In genomic region chr1:134086017-134086416, GRCm38 (mm10) we compare ENCODE assay signal across 13 mouse cellular contexts. TPM values are rescaled to one million over a fixed set of nuclear protein-coding genes. Genes with fewer than 3 reads are reported as not detected.
DNase-seq lines count a peak whose midpoint lies in the region; ATAC-seq and TF ChIP-seq lines count a peak whose summit lies in the region.
"Had no signal": no experiment of that assay in that cellular context is flagged by ENCODE, and none has a peak within 500 bp of the region (broad histone marks: within the 10 kb centered on the region; RNA-seq: fewer than 3 reads in every experiment).

No protein-coding gene starts in this region.

- H3K4me1 ChIP-seq in heart, embryonic 13.5 days = peaks cover 60% of the 10 kb centered on the region
- peaks cover 20% of the 10 kb centered on the region for H3K4me1 ChIP-seq in midbrain, embryonic 12.5 days
- peaks cover 7% of the 10 kb centered on the region; the same call in 1 of the 2 replicates for H3K4me1 ChIP-seq in midbrain, postnatal 0 days (ENCODE audit: insufficient read depth, low read length)
- peaks cover 10% of the 10 kb centered on the region; the same call in 1 of the 2 replicates for H3K4me1 ChIP-seq in forebrain, embryonic 14.5 days (ENCODE audit: control insufficient read depth, insufficient read depth, low read length)

- no peak for ATAC-seq in heart, embryonic 13.5 days (ENCODE audit: extremely low read depth, insufficient number of reproducible peaks, low FRiP score, low TSS enrichment)
- ATAC-seq in midbrain, embryonic 12.5 days (ENCODE audit: low FRiP score, low read depth) = peak; percentile 41; the same call in 1 of the 2 replicates
- ATAC-seq in midbrain, postnatal 0 days (ENCODE audit: low FRiP score) = no peak
- peak; percentile 47; the same call in 1 of the 2 replicates for ATAC-seq in forebrain, embryonic 14.5 days

- H3K4me2 ChIP-seq in heart, embryonic 13.5 days = no peak overlapping the region
- H3K4me2 ChIP-seq in midbrain, embryonic 12.5 days (replicated peaks) = no peak overlapping the region
- no peak overlapping the region for H3K4me2 ChIP-seq in midbrain, postnatal 0 days (ENCODE audit: low read depth, low read length, poor library complexity, severe bottlenecking)
- no peak overlapping the region for H3K4me2 ChIP-seq in forebrain, embryonic 14.5 days (ENCODE audit: low read length)
- H3K4me2 ChIP-seq in myocyte (ENCODE audit: low read depth) = peak overlapping the region; percentile 69
- H3K4me2 ChIP-seq: embryonic facial prominence, embryonic 15.5 days had no signal

- H3K9me3 ChIP-seq in heart, embryonic 13.5 days = no peaks in the 10 kb centered on the region
- H3K9me3 ChIP-seq in midbrain, embryonic 12.5 days = no peaks in the 10 kb centered on the region
- no peaks in the 10 kb centered on the region for H3K9me3 ChIP-seq in midbrain, postnatal 0 days (ENCODE audit: low read length)
- H3K9me3 ChIP-seq in forebrain, embryonic 14.5 days (replicated peaks; ENCODE audit: control insufficient read depth, low read length) = no peaks in the 10 kb centered on the region
- H3K9me3 ChIP-seq: embryonic facial prominence, embryonic 15.5 days; intestine, embryonic 15.5 days had no signal

- no peaks in the 10 kb centered on the region for H3K27me3 ChIP-seq in heart, embryonic 13.5 days (replicated peaks)
- no peaks in the 10 kb centered on the region; the same call in 1 of the 2 replicates for H3K27me3 ChIP-seq in midbrain, embryonic 12.5 days
- no peaks in the 10 kb centered on the region for H3K27me3 ChIP-seq in midbrain, postnatal 0 days (ENCODE audit: insufficient read depth, low read length)
- no peaks in the 10 kb centered on the region for H3K27me3 ChIP-seq in forebrain, embryonic 14.5 days (replicated peaks; ENCODE audit: control insufficient read depth, insufficient read depth, low read length)
- H3K27me3 ChIP-seq in myocyte (ENCODE audit: control insufficient read depth, insufficient read depth, insufficient read length) = no peaks in the 10 kb centered on the region
- H3K27me3 ChIP-seq: embryonic facial prominence, embryonic 15.5 days; intestine, embryonic 15.5 days had no signal

- H3K36me3 ChIP-seq in heart, embryonic 13.5 days = no peaks in the 10 kb centered on the region
- no peaks in the 10 kb centered on the region for H3K36me3 ChIP-seq in midbrain, embryonic 12.5 days
- no peaks in the 10 kb centered on the region for H3K36me3 ChIP-seq in midbrain, postnatal 0 days (ENCODE audit: insufficient read depth, low read length)
- H3K36me3 ChIP-seq in forebrain, embryonic 14.5 days (ENCODE audit: control insufficient read depth, insufficient read depth, low read length) = no peaks in the 10 kb centered on the region
- H3K36me3 ChIP-seq in myocyte (ENCODE audit: control insufficient read depth, insufficient read depth) = no peaks in the 10 kb centered on the region
- H3K36me3 ChIP-seq: embryonic facial prominence, embryonic 15.5 days; intestine, embryonic 15.5 days had no signal

- H3K4me3 ChIP-seq in heart, embryonic 13.5 days = no peak overlapping the region
- no peak overlapping the region for H3K4me3 ChIP-seq in midbrain, embryonic 12.5 days
- no peak overlapping the region for H3K4me3 ChIP-seq in midbrain, postnatal 0 days (ENCODE audit: low read depth, low read length)
- no peak overlapping the region for H3K4me3 ChIP-seq in forebrain, embryonic 14.5 days (ENCODE audit: low read depth, low read length)
- peak overlapping the region; percentile 19 for H3K4me3 ChIP-seq in myocyte
- H3K4me3 ChIP-seq: embryonic facial prominence, embryonic 15.5 days; intestine, embryonic 15.5 days had no signal

- peak overlapping the region; percentile 73 for H3K9ac ChIP-seq in heart, embryonic 13.5 days
- H3K9ac ChIP-seq in midbrain, embryonic 12.5 days (replicated peaks) = 0 out of 2 replicates have a peak overlapping the region, but pooled peaks have one; percentile 37
- no peak overlapping the region for H3K9ac ChIP-seq in midbrain, postnatal 0 days (replicated peaks; ENCODE audit: low read length, poor library complexity, severe bottlenecking)
- H3K9ac ChIP-seq in forebrain, embryonic 14.5 days (ENCODE audit: low read length) = no peak overlapping the region
- H3K9ac ChIP-seq: embryonic facial prominence, embryonic 15.5 days had no signal

- TF ChIP-seq CTCF in midbrain, postnatal 0 days (IDR thresholded peaks at IDR 0.05) = no peak

- no peak for DNase-seq in heart, adult 11 months
- no peak for DNase-seq in midbrain, postnatal 0 days (ENCODE audit: low spot score)
- no peak for DNase-seq in forebrain, embryonic 14.5 days (ENCODE audit: low spot score)
- DNase-seq in thymus, postnatal 36 days = no peak
- no peak for DNase-seq in frontal cortex, adult 2 months (ENCODE audit: extremely low spot score in 1 of 2, low spot score in 1 of 2)
- DNase-seq: right cerebral cortex, postnatal 4 days; thymus, adult 18-20 months had no signal

- H3K27ac ChIP-seq in heart, embryonic 13.5 days (replicated peaks) = peak overlapping the region; percentile 76
- peak overlapping the region; percentile 40; the same call in 1 of the 2 replicates for H3K27ac ChIP-seq in midbrain, embryonic 12.5 days (replicated peaks)
- H3K27ac ChIP-seq in midbrain, postnatal 0 days (ENCODE audit: low read depth, low read length) = no peak overlapping the region
- no peak overlapping the region; the same call in 1 of the 2 replicates for H3K27ac ChIP-seq in forebrain, embryonic 14.5 days (ENCODE audit: low read depth, low read length)
- H3K27ac ChIP-seq: embryonic facial prominence, embryonic 15.5 days had no signal

- no peak overlapping the region for H3ac ChIP-seq in myocyte (ENCODE audit: control insufficient read depth, insufficient read length)

- WGBS in heart, embryonic 13.5 days = 37% methylated on average over 3 of the region's 3 CpGs
- WGBS in midbrain, embryonic 12.5 days = 12% methylated on average over 3 of the region's 3 CpGs
- 32% methylated on average over 3 of the region's 3 CpGs for WGBS in midbrain, postnatal 0 days
- 9% methylated on average over 3 of the region's 3 CpGs for WGBS in forebrain, embryonic 14.5 days

- no peaks in the 10 kb centered on the region for H3K79me2 ChIP-seq in myocyte (ENCODE audit: control insufficient read depth, insufficient read depth)

- no peak for TF ChIP-seq POLR2A in myocyte (IDR thresholded peaks at IDR 0.05; ENCODE audit: insufficient read length, low read depth)

TF ChIP-seq in myocyte, 11 proteins besides CTCF, POLR2A, EP300 and RAD21:
- TF ChIP-seq REST (IDR thresholded peaks at IDR 0.05; ENCODE audit: insufficient read depth, insufficient read length) (no peak), MAX (IDR thresholded peaks at IDR 0.05; ENCODE audit: low read depth) (no peak), MYOD1 (IDR thresholded peaks at IDR 0.05; ENCODE audit: control insufficient read depth in 1 of 3, insufficient read length in 2 of 3, low read depth in 2 of 3) (no peak), TCF12 (IDR thresholded peaks at IDR 0.05; ENCODE audit: insufficient read depth, poor library complexity, severe bottlenecking) (no peak), SRF (IDR thresholded peaks at IDR 0.05; ENCODE audit: control insufficient read depth, insufficient read length, low read depth) (no peak), TCF3 (IDR thresholded peaks at IDR 0.05; ENCODE audit: insufficient read length, low read depth) (no peak), MYOG (IDR thresholded peaks at IDR 0.05; ENCODE audit: control insufficient read depth in 1 of 3, insufficient read depth in 1 of 3, insufficient read length in 2 of 3, low read depth in 2 of 3) (no peak)

RNA-seq across cellular contexts. Expression of gene Btg2, which starts 7.1 kb away (rescaled TPM):
- polyA plus RNA-seq in heart, embryonic 13.5 days (2015; fragmentation: Nextera tagmentation; extraction: Ambion mirVana) = 33.1 and 37.0 TPM in 2 replicates
- polyA plus RNA-seq in midbrain, embryonic 12.5 days (2016; fragmentation: Nextera tagmentation; extraction: Ambion mirVana) = 162 and 172 TPM in 2 replicates
- total RNA-seq in midbrain, postnatal 0 days (2014; rRNA removed) = 12.0 and 19.8 TPM in 2 replicates
- polyA plus RNA-seq in midbrain, postnatal 0 days (2015; fragmentation: Nextera tagmentation; extraction: Ambion mirVana) = 8.9 and 9.9 TPM in 2 replicates
- 67.3 and 82.6 TPM in 2 replicates for polyA plus RNA-seq in forebrain, embryonic 14.5 days (2014; fragmentation: Nextera tagmentation; extraction: Ambion mirVana)
- polyA plus RNA-seq in myocyte (2012; fragmentation: generic; extraction: Trizol) = 13.8 TPM
- polyA plus RNA-seq in frontal cortex, adult 2 months (2012; rRNA removed) = 18.8 and 32.5 TPM in 2 replicates

RNA-seq across cellular contexts. Expression of gene Chit1, which starts 25.0 kb away (rescaled TPM):
- polyA plus RNA-seq in heart, embryonic 13.5 days (2015; fragmentation: Nextera tagmentation; extraction: Ambion mirVana) = 0.59 and 0.75 TPM in 2 replicates
- not detected in 2 replicates for polyA plus RNA-seq in midbrain, embryonic 12.5 days (2016; fragmentation: Nextera tagmentation; extraction: Ambion mirVana)
- 0.24 and 0.99 TPM in 2 replicates for total RNA-seq in midbrain, postnatal 0 days (2014; rRNA removed)
- polyA plus RNA-seq in midbrain, postnatal 0 days (2015; fragmentation: Nextera tagmentation; extraction: Ambion mirVana) = 0.21 and 0.48 TPM in 2 replicates
- polyA plus RNA-seq in forebrain, embryonic 14.5 days (2014; fragmentation: Nextera tagmentation; extraction: Ambion mirVana) = 0.13 TPM in 1 of 2 replicates, not detected in the other
- polyA plus RNA-seq in myocyte (2012; fragmentation: generic; extraction: Trizol) = 0.08 TPM
- polyA plus RNA-seq in frontal cortex, adult 2 months (2012; rRNA removed) = 0.22 and 0.23 TPM in 2 replicates
- total RNA-seq: gastrocnemius, postnatal 36 days had no signal
- polyA plus RNA-seq: intestine, embryonic 15.5 days had no signal

RNA-seq across cellular contexts. Expression of gene Fmod, which starts 49.0 kb away (rescaled TPM):
- 22.8 and 26.3 TPM in 2 replicates for polyA plus RNA-seq in heart, embryonic 13.5 days (2015; fragmentation: Nextera tagmentation; extraction: Ambion mirVana)
- polyA plus RNA-seq in midbrain, embryonic 12.5 days (2016; fragmentation: Nextera tagmentation; extraction: Ambion mirVana) = 10.9 and 15.0 TPM in 2 replicates
- 17.0 and 17.1 TPM in 2 replicates for total RNA-seq in midbrain, postnatal 0 days (2014; rRNA removed)
- polyA plus RNA-seq in midbrain, postnatal 0 days (2015; fragmentation: Nextera tagmentation; extraction: Ambion mirVana) = 24.8 and 26.3 TPM in 2 replicates
- polyA plus RNA-seq in forebrain, embryonic 14.5 days (2014; fragmentation: Nextera tagmentation; extraction: Ambion mirVana) = 3.3 and 7.7 TPM in 2 replicates
- polyA plus RNA-seq in myocyte (2012; fragmentation: generic; extraction: Trizol) = 0.23 TPM
- 9.1 and 16.2 TPM in 2 replicates for polyA plus RNA-seq in frontal cortex, adult 2 months (2012; rRNA removed)

Comparison
In these comparisons a context has a peak if more than half of its experiments do, and no peak if none do; other contexts are left out.
1. ATAC-seq: peak in midbrain, embryonic 12.5 days (single experiment) and forebrain, embryonic 14.5 days (single experiment); none in heart, embryonic 13.5 days (single experiment) and midbrain, postnatal 0 days (single experiment).
2. H3K27ac ChIP-seq: peak in heart, embryonic 13.5 days (single experiment) and midbrain, embryonic 12.5 days (single experiment); none in midbrain, postnatal 0 days (single experiment) and forebrain, embryonic 14.5 days (single experiment).
3. H3K9ac ChIP-seq: peak in heart, embryonic 13.5 days (single experiment) and midbrain, embryonic 12.5 days (single experiment); none in midbrain, postnatal 0 days (single experiment) and forebrain, embryonic 14.5 days (single experiment).